Mouse (Mus musculus) heart, postnatal 14 days (tissue): ENCODE results near the gene Wfdc6a. TPM values are rescaled to one million over a fixed set of nuclear protein-coding genes. Genes with fewer than 3 reads are reported as not detected.

Source experiments
- DNase-seq, 2 experiments: peaks; one replicate each; pipeline ENCODE4 v3.0.0; 2021 to 2022
- intact Hi-C: fragments of 180-260 bp; cut with DNase I; formaldehyde crosslinking; loops from one replicate; pipeline ENCODE4 v1.15.1; 2025
- total RNA-seq, 2 experiments: library from RNA; stranded (reverse); gene quantifications; 2 replicates each; pipeline ENCODE4 v1.2.3; 2021

The Wfdc6a gene
- total RNA-seq, 2 experiments from 2014 or later = 0.29 to 0.48 TPM

- no peak for DNase-seq
- intact Hi-C loops = no loop called here
Measured at GRCm38 (mm10) chr2:164551502-164551901, 33.7 kb downstream of the Wfdc6a start.

- no peak for DNase-seq
- intact Hi-C loops = no loop called here
Measured at GRCm38 (mm10) chr2:164550895-164551269, 34.4 kb downstream of the Wfdc6a start.

- DNase-seq = no peak
- intact Hi-C loops = no loop called here
Measured at GRCm38 (mm10) chr2:164549963-164550894, 35.0 kb downstream of the Wfdc6a start.

GRCm38 (mm10) chr2:164549338-164549737 lies 35.9 kb downstream of the Wfdc6a start:
- no peak for DNase-seq
- intact Hi-C loops = no loop called here

GRCm38 (mm10) chr2:164544454-164545097 lies 40.7 kb downstream of the Wfdc6a start:
- no peak for DNase-seq
- intact Hi-C loops = no loop called here

- intact Hi-C loops = no loop called here
- no peak for DNase-seq
Measured at GRCm38 (mm10) chr2:164543745-164544144, 41.5 kb downstream of the Wfdc6a start.

GRCm38 (mm10) chr2:164542598-164542997 lies 42.6 kb downstream of the Wfdc6a start:
- intact Hi-C loops = no loop called here
- DNase-seq = no peak

- DNase-seq = no peak
- intact Hi-C loops = no loop called here
Measured at GRCm38 (mm10) chr2:164542132-164542531, 43.1 kb downstream of the Wfdc6a start.

GRCm38 (mm10) chr2:164540652-164541427 lies 44.4 kb downstream of the Wfdc6a start:
- intact Hi-C loops = no loop called here
- DNase-seq = peak; percentile 22 to 33

- DNase-seq = no peak
- intact Hi-C loops = no loop called here
Measured at GRCm38 (mm10) chr2:164537003-164537402, 48.2 kb downstream of the Wfdc6a start.

- no peak for DNase-seq
- intact Hi-C loops = no loop called here
Measured at GRCm38 (mm10) chr2:164534315-164534714, 50.9 kb downstream of the Wfdc6a start.

- intact Hi-C loops = no loop called here
- DNase-seq = peak; percentile 70 to 82
Measured at GRCm38 (mm10) chr2:164531169-164531568, 54.1 kb downstream of the Wfdc6a start.

Other genes with a start within 250 kb of the Wfdc6a start
- 1 to 10 TPM; 1.4 to 3.6 TPM for gene Slpi, start 196.4 kb downstream of the Wfdc6a start, total RNA-seq
- gene Rbpjl, start 182.3 kb downstream of the Wfdc6a start, total RNA-seq = not detected
- gene Matn4, start 180.3 kb downstream of the Wfdc6a start, total RNA-seq = 1 to 10 TPM; 1.2 to 1.5 TPM
- gene Sdc4, start 141.6 kb downstream of the Wfdc6a start, total RNA-seq = 10 to 100 TPM; 20.0 to 27.0 TPM
- gene Sys1, start 128.5 kb downstream of the Wfdc6a start, total RNA-seq = 10 to 100 TPM; 21.2 to 21.9 TPM
- gene Gm20458, start 124.5 kb downstream of the Wfdc6a start, total RNA-seq = 1 to 10 TPM; 3.0 to 5.3 TPM
- not detected for gene Trp53tg5, start 111.7 kb downstream of the Wfdc6a start, total RNA-seq
- gene Dbndd2, start 99.3 kb downstream of the Wfdc6a start, total RNA-seq = 10 to 100 TPM; 17.9 to 19.0 TPM
- 10 to 100 TPM; 43.1 to 45.9 TPM for gene Pigt, start 87.9 kb downstream of the Wfdc6a start, total RNA-seq
- 10 to 100 TPM in 1 of 2 experiments, not detected in 1; 14.8 TPM for gene Wfdc2, start 23.0 kb downstream of the Wfdc6a start, total RNA-seq
- gene Spint3, start 12.0 kb downstream of the Wfdc6a start, total RNA-seq = not detected
- gene Eppin, start 8.1 kb upstream of the Wfdc6a start, total RNA-seq = not detected
- gene Wfdc6b, start 28.1 kb upstream of the Wfdc6a start, total RNA-seq = not detected
- gene Wfdc8, start 28.2 kb upstream of the Wfdc6a start, total RNA-seq = not detected
- not detected for gene Wfdc16, start 53.3 kb upstream of the Wfdc6a start, total RNA-seq
- gene Wfdc10, start 70.6 kb upstream of the Wfdc6a start, total RNA-seq = not detected
- gene Wfdc9, start 71.1 kb upstream of the Wfdc6a start, total RNA-seq = not detected
- not detected for gene Wfdc11, start 88.6 kb upstream of the Wfdc6a start, total RNA-seq
- not detected for gene Wfdc13, start 99.7 kb upstream of the Wfdc6a start, total RNA-seq
- not detected for gene Spint4, start 113.1 kb upstream of the Wfdc6a start, total RNA-seq
- gene Spint5, start 129.9 kb upstream of the Wfdc6a start, total RNA-seq = not detected
- under 1 TPM; 0.22 to 0.33 TPM for gene Wfdc3, start 160.5 kb upstream of the Wfdc6a start, total RNA-seq
- gene Dnttip1, start 160.5 kb upstream of the Wfdc6a start, total RNA-seq = 10 to 100 TPM; 29.4 to 30.2 TPM
- 10 to 100 TPM; 10.8 to 19.5 TPM for gene Ube2c, start 184.5 kb upstream of the Wfdc6a start, total RNA-seq
- not detected for gene Tnnc2, start 194.5 kb upstream of the Wfdc6a start, total RNA-seq
- gene Snx21, start 200.4 kb upstream of the Wfdc6a start, total RNA-seq = 10 to 100 TPM; 20.8 to 23.0 TPM
- 10 to 100 TPM; 11.2 to 11.3 TPM for gene Acot8, start 219.4 kb upstream of the Wfdc6a start, total RNA-seq
- gene Zswim3, start 219.7 kb upstream of the Wfdc6a start, total RNA-seq = 1 to 10 TPM; 2.4 to 2.6 TPM
- 1 to 10 TPM; 3.7 to 5.0 TPM for gene Zswim1, start 237.2 kb upstream of the Wfdc6a start, total RNA-seq
- 1 to 10 TPM in 1 of 2 experiments, under 1 TPM in 1; 0.86 to 1.0 TPM for gene Spata25, start 243.1 kb upstream of the Wfdc6a start, total RNA-seq
- 100 to 1,000 TPM in 1 of 2 experiments, 10 to 100 TPM in 1; 97.7 to 103 TPM for gene Ctsa, start 247.4 kb upstream of the Wfdc6a start, total RNA-seq
- gene Neurl2, start 248.0 kb upstream of the Wfdc6a start, total RNA-seq = 10 to 100 TPM; 34.6 to 34.7 TPM